Mouse (Mus musculus): ENCODE measurements around the gene Stkld1. TPM values are rescaled to one million over a fixed set of nuclear protein-coding genes. Genes with fewer than 3 reads are reported as not detected.

The Stkld1 gene
- polyA plus RNA-seq, 1 experiment, result 0.19 TPM

DNA sequence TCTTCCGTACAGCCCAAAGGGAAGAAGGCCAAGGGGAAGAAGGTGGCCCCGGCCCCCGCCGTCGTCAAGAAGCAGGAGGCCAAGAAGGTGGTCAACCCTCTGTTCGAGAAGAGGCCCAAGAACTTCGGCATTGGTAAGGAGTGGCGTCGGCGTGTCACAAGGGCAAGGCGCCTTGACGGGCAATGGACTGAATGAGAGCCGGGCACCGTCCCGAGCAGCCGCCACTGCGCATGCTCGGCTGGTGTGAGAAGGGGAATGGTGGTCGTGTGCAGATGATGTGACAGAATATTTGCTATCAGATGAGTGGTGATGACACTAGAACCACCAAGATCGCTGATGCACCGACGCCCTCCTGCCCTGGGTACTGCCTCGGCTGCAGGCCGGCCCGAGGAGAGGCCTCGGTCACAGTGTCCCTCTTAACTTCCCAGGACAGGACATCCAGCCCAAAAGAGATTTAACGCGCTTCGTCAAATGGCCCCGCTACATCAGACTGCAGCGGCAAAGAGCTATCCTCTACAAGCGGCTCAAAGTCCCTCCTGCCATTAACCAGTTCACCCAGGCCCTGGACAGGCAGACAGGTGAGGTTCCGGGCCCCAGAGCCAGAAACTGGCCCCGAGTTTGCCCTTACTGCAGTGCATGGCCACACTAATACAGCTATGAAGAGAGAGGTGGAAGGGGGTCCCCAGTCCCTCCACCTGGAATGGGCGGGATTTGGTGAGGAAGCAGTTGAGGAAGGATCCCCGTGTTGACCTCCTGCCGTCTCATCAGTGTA lies 22.7 kb upstream of the Stkld1 start:
- TF ChIP-seq POLR2A (IDR thresholded peaks at IDR 0.05; ENCODE audit: low read depth, low read length) (no peak), CTCF (IDR thresholded peaks at IDR 0.05; ENCODE audit: extremely low read depth, insufficient read length, insufficient replicate concordance, low read depth, low read length) (no peak)
- under 1% methylated on average over 37 of the region's 37 CpGs for whole genome bisulfite sequencing
- peaks cover 29% of the 10 kb centered on the region for H3K36me3 ChIP-seq (ENCODE audit: control insufficient read depth, insufficient read depth, low read length)
- H3K4me3 ChIP-seq (ENCODE audit: low read depth, low read length), result peak overlapping the region; percentile 82
- H3K27ac ChIP-seq (ENCODE audit: insufficient read depth, low read depth, low read length), result peak overlapping the region; percentile 69
- peaks cover 12% of the 10 kb centered on the region for H3K4me1 ChIP-seq (ENCODE audit: control insufficient read depth, insufficient read depth, insufficient read length, low read length)
- no peaks in the 10 kb centered on the region for H3K27me3 ChIP-seq (ENCODE audit: control insufficient read depth, insufficient read depth, low read length)

GRCm38 (mm10) chr2:26912253-26912770 lies 21.5 kb upstream of the Stkld1 start:
- H3K27me3 ChIP-seq (ENCODE audit: control insufficient read depth, insufficient read depth, low read length), result no peaks in the 10 kb centered on the region
- H3K4me1 ChIP-seq (ENCODE audit: control insufficient read depth, insufficient read depth, insufficient read length, low read length), result peaks cover 19% of the 10 kb centered on the region
- H3K4me3 ChIP-seq (ENCODE audit: low read depth, low read length), result peak overlapping the region; percentile 82
- TF ChIP-seq CTCF (IDR thresholded peaks at IDR 0.05; ENCODE audit: extremely low read depth, insufficient read length, insufficient replicate concordance, low read depth, low read length) (no peak), POLR2A (IDR thresholded peaks at IDR 0.05; ENCODE audit: low read depth, low read length) (no peak)
- H3K36me3 ChIP-seq (ENCODE audit: control insufficient read depth, insufficient read depth, low read length), result peaks cover 29% of the 10 kb centered on the region
- no peak overlapping the region for H3K27ac ChIP-seq (ENCODE audit: insufficient read depth, low read depth, low read length)
- 45% methylated on average over 5 of the region's 5 CpGs for WGBS

DNA sequence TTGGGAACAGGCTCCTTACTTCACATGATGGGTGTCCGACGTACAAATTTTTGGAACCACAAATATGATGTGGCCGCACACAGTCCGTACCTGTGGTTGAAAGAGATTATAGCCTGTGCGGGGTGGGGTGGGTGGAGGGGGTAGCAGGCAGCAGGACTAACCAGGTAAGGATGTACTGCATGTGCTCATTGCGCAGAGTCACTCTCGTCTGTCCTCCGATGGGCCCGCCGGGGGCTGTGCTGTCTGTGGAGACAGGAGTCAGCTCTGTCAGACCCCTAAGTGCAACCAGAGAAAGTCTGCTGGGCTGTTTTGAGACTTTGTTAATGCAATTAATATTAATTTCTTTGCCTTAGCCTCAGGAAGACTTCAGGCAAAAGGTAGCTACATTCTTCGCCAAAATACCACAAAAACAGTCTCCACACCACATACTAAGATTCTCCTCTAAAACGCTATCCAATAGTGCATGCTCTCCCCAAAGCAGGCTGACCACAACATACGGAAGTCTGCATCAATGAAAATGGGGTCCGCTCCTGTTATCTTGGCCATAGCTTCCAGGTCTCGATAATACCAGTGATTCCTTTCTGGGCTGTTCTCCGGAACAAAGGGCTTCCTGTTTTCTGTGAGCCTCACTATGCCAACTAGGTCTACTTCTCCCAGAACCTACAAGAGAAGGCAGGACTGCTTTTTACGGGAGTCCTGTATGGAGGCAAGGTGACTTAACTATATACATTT lies 20.3 kb upstream of the Stkld1 start:
- H3K27ac ChIP-seq (ENCODE audit: insufficient read depth, low read depth, low read length), result no peak overlapping the region
- peaks cover 24% of the 10 kb centered on the region for H3K4me1 ChIP-seq (ENCODE audit: control insufficient read depth, insufficient read depth, insufficient read length, low read length)
- no peak overlapping the region for H3K4me3 ChIP-seq (ENCODE audit: low read depth, low read length)
- 77% methylated on average over 17 of the region's 17 CpGs for WGBS
- H3K27me3 ChIP-seq (ENCODE audit: control insufficient read depth, insufficient read depth, low read length), result no peaks in the 10 kb centered on the region
- no peak for TF ChIP-seq CTCF (IDR thresholded peaks at IDR 0.05; ENCODE audit: extremely low read depth, insufficient read length, insufficient replicate concordance, low read depth, low read length)
- peaks cover 26% of the 10 kb centered on the region for H3K36me3 ChIP-seq (ENCODE audit: control insufficient read depth, insufficient read depth, low read length)

GRCm38 (mm10) chr2:26914148-26914941 lies 19.5 kb upstream of the Stkld1 start:
- no peak overlapping the region for H3K27ac ChIP-seq (ENCODE audit: insufficient read depth, low read depth, low read length)
- TF ChIP-seq POLR2A (IDR thresholded peaks at IDR 0.05; ENCODE audit: low read depth, low read length) (no peak), CTCF (IDR thresholded peaks at IDR 0.05; ENCODE audit: extremely low read depth, insufficient read length, insufficient replicate concordance, low read depth, low read length) (no peak)
- no peak overlapping the region for H3K4me3 ChIP-seq (ENCODE audit: low read depth, low read length)

DNA sequence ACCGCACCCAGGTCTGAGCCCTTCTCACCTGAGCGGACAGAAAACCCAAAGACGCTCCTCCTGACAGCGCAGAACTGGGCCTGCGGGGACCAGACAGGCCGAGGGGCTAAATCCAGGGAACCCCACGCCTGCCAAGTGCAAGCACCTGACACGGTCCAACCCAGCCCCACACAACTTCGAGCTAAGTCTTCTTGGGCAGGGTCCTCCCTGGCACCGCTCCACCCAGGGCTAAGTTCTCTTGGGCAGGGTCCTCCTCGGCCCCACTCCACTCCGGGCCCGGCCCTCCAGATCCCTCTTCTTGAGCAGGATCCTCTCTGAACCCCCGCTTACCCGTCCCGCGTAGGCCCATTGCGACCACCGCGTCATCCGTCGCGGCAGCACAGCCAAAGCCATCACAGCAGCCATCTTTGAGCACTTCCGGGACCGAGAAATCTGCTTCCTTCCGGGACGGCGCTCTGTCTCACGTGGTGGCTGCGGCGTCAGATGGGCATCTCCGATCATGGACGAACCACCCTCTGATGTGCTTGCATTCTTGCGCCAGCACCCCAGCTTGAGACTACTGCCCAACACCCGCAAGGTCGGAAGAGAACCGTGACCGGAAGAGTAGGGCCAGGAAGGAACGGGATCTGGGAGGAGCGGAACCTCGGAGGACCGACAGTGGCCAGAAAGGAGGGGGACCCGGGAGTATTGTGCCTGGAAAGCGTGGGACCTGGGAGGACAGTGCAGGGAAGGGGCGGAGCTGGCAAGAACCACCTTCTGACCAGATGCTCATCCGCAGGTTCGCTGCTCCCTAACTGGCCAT lies 17.7 kb upstream of the Stkld1 start, which contains the start of the genes Surf2 and Surf1:
Gene Surf2 (plus strand): TSS at position 441 of the 802 bp plus-strand sequence.
Gene Surf1 (minus strand): TSS at position 604 of the 802 bp plus-strand sequence.
- 1% methylated on average over 47 of the region's 47 CpGs for WGBS
- H3K27ac ChIP-seq (ENCODE audit: insufficient read depth, low read depth, low read length), result peak within 1 kb of the TSS; percentile 70
- peaks cover 48% of the 10 kb centered on the region for H3K36me3 ChIP-seq (ENCODE audit: control insufficient read depth, insufficient read depth, low read length)
- TF ChIP-seq CTCF (IDR thresholded peaks at IDR 0.05; ENCODE audit: extremely low read depth, insufficient read length, insufficient replicate concordance, low read depth, low read length) (no peak), POLR2A (IDR thresholded peaks at IDR 0.05; ENCODE audit: low read depth, low read length) (peak; percentile 8; the same call in 1 of the 2 replicates)
- peak within 1 kb of the TSS; percentile 84 for H3K4me3 ChIP-seq (ENCODE audit: low read depth, low read length)
- peaks cover 27% of the 10 kb centered on the region for H3K4me1 ChIP-seq (ENCODE audit: control insufficient read depth, insufficient read depth, insufficient read length, low read length)
- no peaks in the 10 kb centered on the region for H3K27me3 ChIP-seq (ENCODE audit: control insufficient read depth, insufficient read depth, low read length)

More at GRCm38 (mm10) chr2:26914148-26914941, 19.5 kb upstream of the Stkld1 start:
- H3K27me3 ChIP-seq (ENCODE audit: control insufficient read depth, insufficient read depth, low read length), result no peaks in the 10 kb centered on the region
- 48% methylated on average over 8 of the region's 8 CpGs for WGBS
- peaks cover 18% of the 10 kb centered on the region for H3K4me1 ChIP-seq (ENCODE audit: control insufficient read depth, insufficient read depth, insufficient read length, low read length)
- peaks cover 34% of the 10 kb centered on the region for H3K36me3 ChIP-seq (ENCODE audit: control insufficient read depth, insufficient read depth, low read length)

- no peaks in the 10 kb centered on the region for H3K27me3 ChIP-seq (ENCODE audit: control insufficient read depth, insufficient read depth, low read length)
- TF ChIP-seq POLR2A (IDR thresholded peaks at IDR 0.05; ENCODE audit: low read depth, low read length) (no peak; the same call in 1 of the 2 replicates), CTCF (IDR thresholded peaks at IDR 0.05; ENCODE audit: extremely low read depth, insufficient read length, insufficient replicate concordance, low read depth, low read length) (no peak)
- WGBS, result under 1% methylated on average over 13 of the region's 13 CpGs
- peak overlapping the region; percentile 84 for H3K4me3 ChIP-seq (ENCODE audit: low read depth, low read length)
- peaks cover 52% of the 10 kb centered on the region for H3K36me3 ChIP-seq (ENCODE audit: control insufficient read depth, insufficient read depth, low read length)
- peak overlapping the region; percentile 70 for H3K27ac ChIP-seq (ENCODE audit: insufficient read depth, low read depth, low read length)
- peaks cover 24% of the 10 kb centered on the region for H3K4me1 ChIP-seq (ENCODE audit: control insufficient read depth, insufficient read depth, insufficient read length, low read length)
Observed at GRCm38 (mm10) chr2:26916738-26917137, 17.1 kb upstream of the Stkld1 start.

Data from small intestine, adult 2 months (tissue).